Mouse (Mus musculus): ENCODE measurements around the gene Mgat2. TPM values are rescaled to one million over a fixed set of nuclear protein-coding genes. Genes with fewer than 3 reads are reported as not detected.

Mgat2 gene
- polyA plus RNA-seq, 1 experiment = 17.9 TPM

DNA sequence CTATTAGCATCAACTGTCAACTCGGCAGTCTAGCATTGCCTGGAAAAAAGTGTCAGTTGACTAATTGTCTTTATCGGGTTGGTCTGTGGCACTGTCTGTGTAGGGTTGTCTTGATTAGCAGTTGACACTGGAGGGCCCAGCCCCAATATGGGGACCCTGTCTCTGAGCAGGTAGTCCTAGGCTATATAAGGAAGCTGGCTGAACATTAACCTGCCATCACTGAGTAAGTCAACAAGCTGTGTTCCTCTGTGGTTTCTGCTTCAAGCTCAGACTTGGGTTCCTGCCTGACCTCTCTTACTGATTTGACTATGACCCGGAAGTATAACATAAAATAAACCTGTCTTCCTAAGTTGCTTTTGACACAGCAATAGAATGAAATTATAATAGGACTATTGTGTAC, 8.0 kb upstream of the Mgat2 start:
- WGBS = 47% methylated on average over 3 of the region's 3 CpGs
- DNase-seq (ENCODE audit: low read depth, low spot score) = no peak

DNA sequence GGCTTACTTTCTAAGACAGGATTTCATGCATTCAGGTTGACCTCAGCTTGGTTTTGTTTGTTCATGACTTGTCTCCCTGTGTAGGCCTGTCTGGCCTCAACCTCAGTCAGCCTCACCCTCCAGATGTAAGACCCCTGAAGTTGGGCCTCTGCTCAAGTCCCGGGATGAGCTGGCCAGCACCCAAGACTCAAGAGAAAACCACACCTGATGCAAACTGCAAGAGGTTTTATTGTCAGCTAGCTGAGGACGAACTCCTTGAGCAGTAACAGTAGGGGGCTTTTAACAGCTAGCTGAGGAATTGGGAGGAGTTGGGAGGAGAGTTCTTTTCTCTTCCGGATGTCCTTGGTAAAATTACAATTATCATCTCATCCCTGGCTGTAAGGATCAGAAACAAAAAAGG, 6.4 kb upstream of the Mgat2 start:
- WGBS = 82% methylated on average over 3 of the region's 3 CpGs

DNA sequence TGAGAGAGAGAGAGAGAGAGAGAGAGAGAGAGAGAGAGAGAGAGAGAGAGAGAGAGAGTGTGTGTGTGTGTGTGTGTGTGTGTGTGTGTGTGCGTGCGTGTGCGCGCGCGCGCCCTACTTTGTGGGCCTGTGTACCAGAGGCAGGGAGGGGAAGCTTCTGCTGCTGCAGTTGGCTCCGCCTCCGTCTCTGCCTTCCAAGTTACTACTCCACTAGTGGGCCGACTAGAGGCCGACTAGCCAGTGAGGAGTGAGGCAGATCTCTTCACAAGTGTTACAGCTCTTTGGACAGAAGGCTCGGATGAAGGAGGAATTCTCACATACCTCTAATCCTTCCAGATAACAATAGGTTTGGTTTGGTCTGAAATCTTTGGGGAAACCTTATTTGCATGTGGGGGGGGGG, 4.6 kb upstream of the Mgat2 start:
- DNase-seq (ENCODE audit: low read depth, low spot score) = no peak
- WGBS = 80% methylated on average over 12 of the region's 12 CpGs

More for the DNA sequence above, 6.4 kb upstream of the Mgat2 start:
- DNase-seq (ENCODE audit: low read depth, low spot score) = no peak

DNA sequence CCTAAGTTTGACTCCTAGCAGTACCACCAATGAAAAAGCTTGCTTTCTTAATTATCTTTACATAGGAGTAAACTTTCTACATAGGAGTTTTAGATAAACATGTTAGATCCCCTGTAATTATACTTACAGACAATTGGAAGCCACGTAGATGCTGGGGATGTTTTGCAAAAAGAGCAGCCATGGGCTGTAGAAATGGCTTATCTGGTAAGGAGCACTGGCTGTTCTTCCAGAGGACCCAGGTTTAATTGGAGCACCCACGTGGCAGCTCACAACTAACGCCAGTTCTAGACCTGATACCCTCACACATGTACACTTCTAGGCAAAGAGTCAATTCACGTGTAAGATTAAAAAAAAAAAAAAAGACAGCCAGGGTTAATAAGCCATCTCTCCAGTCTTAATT, 2.2 kb upstream of the Mgat2 start:
- DNase-seq (ENCODE audit: low read depth, low spot score) = no peak
- 82% methylated on average over 4 of the region's 4 CpGs for WGBS

DNA sequence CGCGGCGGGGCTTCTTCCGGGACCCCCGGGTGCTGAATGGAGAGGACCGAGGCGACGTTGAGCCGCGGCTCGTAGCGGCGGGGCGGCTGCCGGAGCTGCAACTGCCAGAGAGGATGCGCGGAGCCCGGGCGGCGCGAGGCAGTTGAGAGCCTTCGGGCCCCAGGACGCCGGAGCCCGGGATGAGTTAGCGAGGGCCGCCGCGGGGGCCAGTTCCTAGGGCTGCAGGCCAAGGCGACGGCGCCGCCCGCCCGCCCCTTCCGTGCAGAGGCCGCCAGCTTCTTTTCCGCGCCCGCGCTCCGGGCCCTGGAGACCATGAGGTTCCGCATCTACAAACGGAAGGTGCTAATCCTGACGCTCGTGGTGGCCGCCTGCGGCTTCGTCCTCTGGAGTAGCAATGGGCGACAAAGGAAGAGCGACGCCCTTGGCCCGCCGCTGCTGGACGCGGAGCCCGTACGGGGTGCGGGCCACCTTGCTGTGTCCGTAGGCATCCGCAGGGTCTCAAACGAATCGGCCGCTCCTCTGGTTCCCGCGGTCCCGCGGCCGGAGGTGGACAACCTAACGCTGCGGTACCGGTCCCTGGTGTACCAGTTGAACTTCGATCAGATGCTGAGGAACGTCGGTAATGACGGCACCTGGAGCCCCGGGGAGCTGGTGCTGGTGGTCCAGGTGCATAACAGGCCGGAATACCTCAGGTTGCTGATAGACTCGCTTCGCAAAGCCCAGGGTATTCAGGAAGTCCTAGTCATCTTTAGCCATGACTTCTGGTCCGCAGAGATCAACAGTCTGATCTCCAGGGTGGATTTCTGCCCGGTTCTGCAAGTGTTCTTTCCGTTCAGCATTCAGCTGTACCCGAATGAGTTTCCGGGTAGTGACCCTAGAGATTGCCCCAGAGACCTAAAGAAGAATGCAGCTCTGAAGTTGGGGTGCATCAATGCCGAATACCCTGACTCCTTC, 662 bp downstream of the Mgat2 start:
- no peak for DNase-seq (ENCODE audit: low read depth, low spot score)
- WGBS = 1% methylated on average over 82 of the region's 86 CpGs

DNA sequence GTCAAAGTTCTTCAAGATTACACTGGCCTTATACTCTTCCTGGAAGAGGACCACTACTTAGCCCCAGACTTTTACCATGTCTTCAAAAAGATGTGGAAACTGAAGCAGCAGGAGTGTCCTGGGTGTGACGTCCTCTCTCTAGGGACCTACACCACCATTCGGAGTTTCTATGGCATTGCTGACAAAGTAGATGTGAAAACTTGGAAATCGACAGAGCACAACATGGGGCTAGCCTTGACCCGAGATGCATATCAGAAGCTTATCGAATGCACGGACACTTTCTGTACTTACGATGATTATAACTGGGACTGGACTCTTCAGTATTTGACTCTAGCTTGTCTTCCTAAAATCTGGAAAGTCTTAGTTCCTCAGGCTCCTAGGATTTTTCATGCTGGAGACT, 1.4 kb downstream of the Mgat2 start:
- DNase-seq (ENCODE audit: low read depth, low spot score) = no peak
- WGBS = 45% methylated on average over 7 of the region's 7 CpGs

DNA sequence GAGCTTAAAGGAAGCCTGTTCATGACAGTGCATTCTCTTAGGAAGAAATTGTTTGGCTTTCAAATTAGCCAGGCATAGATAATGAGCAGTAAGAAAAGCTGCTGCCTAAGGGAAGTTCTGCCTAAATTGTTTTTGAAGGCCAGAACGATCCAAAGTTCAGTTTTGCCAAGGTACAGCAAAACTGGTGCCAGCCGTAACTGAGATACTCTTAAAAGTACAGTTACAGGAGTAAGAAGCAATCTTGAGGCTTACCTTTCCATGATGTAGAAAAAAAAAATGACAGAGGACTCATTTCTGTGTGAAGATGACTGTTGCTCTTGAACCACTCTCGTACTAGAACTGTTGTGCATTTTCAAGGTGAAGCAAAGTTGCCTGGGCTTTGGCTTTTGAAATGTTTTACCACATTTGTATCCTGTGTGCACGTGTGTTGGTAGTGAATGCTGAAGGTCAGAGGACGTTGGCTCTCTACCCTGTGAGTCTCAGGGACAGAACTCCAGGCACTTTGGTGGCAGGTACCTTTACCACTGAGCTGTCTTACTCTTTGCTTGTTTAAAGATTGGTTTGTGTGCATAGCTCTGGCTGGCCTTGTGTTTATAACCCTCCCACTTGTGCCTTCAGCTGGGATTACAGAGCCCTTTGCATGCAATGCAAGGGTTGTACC, 3.0 kb downstream of the Mgat2 start:
- 26% methylated on average over 5 of the region's 5 CpGs for WGBS
- DNase-seq (ENCODE audit: low read depth, low spot score) = no peak

DNA sequence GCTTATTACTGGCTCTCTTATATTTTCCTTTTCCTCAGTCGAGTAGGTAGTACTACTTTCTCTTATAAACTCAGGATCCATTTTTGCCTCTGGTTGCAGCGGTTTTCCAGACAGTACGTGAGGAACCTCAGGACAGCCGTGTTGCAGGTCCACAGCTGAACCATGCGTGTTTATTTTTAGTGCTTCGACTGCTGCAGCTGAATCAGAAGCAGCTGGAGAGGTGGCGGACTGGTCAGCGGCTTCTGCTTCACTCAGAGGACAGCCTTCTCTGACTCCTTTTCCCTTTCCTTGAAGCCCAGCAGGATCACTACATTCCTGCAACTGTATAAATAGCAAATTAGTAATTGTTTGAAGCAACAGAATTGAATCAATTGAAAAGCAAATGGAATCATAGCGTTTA, 6.1 kb downstream of the Mgat2 start:
- no peak for DNase-seq (ENCODE audit: low read depth, low spot score)
- WGBS = 82% methylated on average over 9 of the region's 9 CpGs

DNA sequence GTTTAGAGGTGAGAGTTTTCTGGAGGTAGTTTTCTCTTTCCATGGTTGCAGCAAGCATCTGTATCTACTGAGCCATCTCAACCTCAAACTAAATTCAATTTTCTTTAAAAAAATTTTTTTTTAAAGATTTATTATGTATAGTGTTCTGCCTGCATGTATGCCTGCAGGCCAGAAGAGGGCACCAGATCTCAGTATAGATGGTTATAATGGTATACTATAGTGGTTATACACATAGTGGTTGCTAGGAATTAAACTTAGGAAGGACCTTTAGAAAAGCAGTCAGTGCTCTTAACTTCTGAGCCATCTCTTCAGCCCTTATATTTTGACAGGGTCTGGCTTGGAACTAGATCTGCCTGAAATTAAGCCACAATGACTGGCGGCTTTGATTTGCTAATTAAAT, 6.6 kb downstream of the Mgat2 start:
- WGBS = 97% methylated on average over 1 of the region's 1 CpGs
- no peak for DNase-seq (ENCODE audit: low read depth, low spot score)

DNA sequence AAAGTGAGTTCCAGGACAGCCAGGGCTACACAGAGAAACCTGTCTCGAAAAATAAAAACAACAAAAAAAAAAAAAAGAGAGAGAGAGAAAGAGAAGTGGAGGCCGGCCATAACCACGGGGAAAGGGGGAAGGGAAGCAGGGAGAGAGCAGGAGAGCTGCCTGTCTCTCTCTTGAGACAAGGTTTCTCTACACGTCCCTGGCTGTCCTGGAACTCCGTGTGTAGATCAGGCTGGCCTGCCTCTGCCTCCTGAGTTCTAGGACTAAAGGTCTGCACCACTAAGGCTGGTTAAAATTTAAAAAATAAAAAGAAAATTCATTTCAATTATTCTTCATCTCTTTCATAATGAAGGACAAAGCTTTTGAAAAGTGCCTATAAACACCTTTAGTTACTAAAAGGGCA, 7.4 kb downstream of the Mgat2 start:
- WGBS = 92% methylated on average over 5 of the region's 5 CpGs
- DNase-seq (ENCODE audit: low read depth, low spot score) = no peak

DNA sequence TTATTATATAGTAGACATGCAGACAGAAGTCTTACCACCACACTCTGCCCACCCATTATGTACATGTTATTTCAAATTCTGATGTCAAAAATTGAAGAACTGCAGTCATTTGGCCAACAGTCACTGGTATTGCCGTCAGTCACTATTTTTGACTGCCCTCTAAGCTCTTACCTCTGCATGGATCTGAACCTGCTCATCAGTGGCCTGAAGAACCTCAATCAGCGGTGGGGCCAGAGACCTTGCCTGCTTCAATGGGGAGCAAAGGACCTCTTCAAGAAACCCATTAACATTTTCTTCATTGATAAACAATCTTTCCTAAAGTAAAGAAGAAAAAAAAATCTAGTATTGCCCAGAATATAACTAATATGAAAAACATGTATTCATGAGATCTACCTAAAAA, 8.7 kb downstream of the Mgat2 start:
- 86% methylated on average over 2 of the region's 2 CpGs for WGBS
- no peak for DNase-seq (ENCODE audit: low read depth, low spot score)

DNA sequence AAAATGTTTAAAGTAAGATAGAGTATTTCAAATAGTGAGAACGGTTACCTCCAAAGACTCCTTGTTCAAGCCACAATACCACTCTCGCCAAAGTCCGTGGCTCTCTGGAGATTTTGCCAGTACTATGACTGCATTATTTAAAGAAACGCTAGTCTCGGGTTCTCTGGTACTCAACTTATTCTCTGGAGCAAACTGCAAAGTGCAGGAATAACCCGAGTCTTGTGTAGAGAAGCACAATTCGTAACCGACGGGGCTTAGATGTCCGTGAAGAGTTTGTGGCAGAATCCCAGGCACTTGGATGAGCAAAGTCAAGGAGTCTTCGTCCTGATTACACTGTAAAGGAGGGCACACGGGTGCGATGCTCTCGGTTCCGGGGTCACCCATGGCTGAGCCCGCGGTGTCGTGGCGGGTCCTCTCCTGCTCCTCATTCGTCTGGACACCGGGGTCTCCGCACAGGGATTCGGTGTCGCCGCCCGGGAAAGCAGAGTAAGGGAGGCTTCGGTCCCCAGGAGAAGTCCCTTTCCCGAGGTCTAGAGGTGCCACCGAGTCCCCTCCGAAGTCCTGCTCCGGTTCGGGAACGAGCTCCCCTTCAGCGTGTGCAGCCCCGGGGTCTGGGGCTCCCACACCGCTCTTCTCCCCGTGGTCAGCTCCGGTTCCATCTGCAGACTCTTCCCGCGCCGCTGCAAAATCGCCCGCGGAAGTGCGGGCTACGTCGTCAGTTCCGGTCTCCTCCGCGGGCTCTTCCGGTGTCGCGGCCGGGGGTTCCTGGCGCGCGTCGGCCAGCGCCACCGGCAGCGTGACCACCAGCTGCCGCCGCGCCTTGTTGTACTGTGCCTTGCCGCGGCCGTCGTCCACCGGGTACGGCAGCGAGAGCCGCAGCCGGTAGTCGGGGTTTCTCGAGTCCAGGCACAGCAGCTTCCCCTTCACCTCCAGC, 12.8 kb downstream of the Mgat2 start, which contains the start of gene Gm49383:
Gene Gm49383 (minus strand): TSS at position 661 of the 934 bp plus-strand sequence.
- under 1% methylated on average over 75 of the region's 75 CpGs for WGBS
- no peak for DNase-seq (ENCODE audit: low read depth, low spot score)

DNA sequence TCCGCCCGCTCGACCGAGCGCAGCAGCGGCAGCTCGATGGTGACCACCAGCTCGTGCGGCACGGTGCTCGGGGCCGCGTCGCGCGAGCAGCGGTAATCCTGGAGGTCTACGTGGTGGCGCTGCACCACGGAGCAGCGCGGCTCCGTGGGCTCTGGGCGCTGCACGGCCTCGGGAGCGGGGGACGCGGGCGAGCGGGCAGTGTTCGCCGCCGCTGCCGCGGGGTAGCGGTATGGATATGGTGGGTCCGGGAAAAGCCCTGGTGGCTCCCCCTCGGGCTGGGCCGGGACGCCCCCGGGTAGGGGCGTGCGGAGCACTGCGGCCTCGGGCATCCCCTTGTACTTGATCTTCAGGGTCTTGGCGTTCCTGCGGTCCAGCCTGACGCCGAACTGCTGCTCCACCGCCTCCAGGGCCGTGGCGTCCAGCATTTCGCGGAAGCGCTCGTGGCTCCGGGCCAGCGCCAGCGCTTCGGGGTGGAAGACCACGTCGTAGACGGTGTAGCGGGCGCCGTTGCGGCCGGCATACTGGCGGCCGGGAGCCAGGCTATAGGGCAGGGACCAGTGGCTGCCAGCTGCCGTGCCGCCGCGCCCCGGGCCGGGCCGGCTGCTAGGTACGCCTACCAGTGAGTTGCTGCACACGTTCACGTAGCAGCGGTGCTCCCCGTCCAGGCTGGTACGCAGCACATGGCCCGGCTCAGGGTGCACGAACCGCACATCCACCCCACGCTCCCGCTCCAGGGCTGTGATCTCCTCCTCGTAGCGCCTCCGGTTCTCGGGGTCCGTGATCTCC, 13.6 kb downstream of the Mgat2 start:
- DNase-seq (ENCODE audit: low read depth, low spot score) = no peak
- WGBS = under 1% methylated on average over 94 of the region's 94 CpGs

DNA sequence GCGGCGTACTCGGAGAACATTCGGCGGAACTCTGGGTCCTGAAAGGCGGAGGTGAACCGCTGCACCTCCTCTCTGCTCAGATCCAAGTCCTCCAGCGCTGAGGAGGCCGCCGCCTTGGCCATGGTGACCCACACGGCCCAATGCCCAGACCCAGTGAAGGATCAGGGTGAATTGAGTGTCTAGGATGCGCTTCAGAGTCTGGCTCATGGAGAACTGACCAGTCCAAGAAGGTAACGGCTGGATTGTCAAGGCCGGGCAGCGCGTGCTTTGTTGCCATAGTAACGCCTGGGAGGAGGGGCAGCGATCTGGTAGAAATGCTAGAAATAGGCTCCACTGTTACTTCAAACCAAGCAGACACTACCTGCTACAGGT, 14.2 kb downstream of the Mgat2 start, which contains the start of gene Dnaaf2:
Gene Dnaaf2 (minus strand): TSS at position 266 of the 372 bp plus-strand sequence.
- DNase-seq (ENCODE audit: low read depth, low spot score) = no peak
- WGBS = under 1% methylated on average over 18 of the region's 18 CpGs

DNA sequence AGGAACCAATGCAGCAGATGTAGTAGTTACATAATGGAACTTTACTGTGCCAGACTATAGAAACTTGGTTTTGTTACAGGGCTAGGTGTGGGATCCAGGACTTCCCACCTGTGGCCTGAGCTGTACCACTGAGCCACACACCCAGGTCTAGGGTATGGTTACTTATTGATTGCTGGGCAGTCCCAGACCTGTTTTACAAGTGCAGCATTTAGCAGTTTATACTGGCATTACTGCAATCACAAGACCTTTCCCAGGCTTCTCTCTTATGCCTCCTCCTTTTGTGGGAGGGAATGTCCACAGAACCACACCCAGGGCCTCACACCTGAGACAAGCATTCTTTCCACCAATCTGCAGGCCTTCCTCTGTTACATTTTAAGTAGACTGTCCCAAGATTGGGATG, 15.0 kb downstream of the Mgat2 start:
- peak; percentile 58 for DNase-seq (ENCODE audit: low read depth, low spot score)

DNA sequence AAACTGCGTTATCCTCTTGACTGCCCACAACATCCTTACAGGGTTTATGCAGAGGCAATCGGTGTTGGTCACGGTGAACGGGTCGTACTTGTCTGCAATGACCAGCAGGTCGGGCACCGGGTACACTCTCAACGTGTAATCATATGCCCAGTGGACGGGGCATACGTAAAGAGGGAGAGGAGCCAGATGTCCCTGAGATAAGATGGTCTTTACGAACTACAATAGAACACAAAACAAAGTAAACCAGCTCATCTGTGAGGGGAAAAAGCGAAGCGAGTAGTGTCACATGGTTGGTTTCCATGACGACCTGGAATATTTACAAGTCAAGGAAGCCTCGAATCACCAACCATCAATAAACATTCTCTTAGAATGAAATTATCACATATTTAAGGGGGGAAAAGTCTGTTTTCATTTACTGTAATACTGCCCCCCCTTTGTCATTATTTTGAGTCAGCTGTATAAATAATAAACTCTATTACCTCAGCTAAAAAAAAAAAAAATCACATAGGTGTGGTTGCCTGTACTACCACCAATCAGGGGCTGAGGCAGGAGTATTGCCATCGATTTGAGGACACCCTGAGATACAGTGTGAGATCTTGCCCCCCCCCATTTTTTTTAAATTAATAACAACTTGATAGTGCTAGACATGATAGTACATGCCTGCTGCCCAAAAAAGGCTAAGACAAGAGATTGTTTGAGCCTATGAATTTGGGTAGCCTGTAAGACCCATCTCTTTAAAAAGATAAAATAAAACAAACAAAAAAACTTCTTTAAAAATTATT, 20.3 kb downstream of the Mgat2 start, which contains the start of gene Gm49384:
Gene Gm49384 (minus strand): TSS at position 216 of the 782 bp plus-strand sequence.
- DNase-seq (ENCODE audit: low read depth, low spot score) = no peak
- WGBS = 80% methylated on average over 16 of the region's 16 CpGs

DNA sequence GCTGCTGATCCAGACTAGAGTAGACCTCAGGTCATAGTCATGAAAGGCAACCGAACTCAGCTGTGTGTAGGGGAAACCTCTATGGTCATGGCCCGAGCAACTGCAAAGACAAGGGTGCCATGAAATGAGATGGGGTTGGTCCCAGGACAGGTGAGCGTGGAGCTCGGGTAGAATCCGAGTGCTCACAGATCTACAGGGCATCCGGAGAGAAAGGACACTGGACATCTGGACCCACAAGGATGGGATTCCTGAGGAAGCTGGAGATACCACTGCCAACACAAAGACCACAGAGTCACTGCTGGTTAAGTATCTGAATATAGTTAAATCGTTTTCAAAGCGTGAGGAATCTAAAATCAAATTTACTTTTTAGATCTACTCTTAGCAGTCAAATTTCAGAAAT, 23.4 kb downstream of the Mgat2 start:
- DNase-seq (ENCODE audit: low read depth, low spot score) = no peak
- WGBS = 94% methylated on average over 8 of the region's 8 CpGs

DNA sequence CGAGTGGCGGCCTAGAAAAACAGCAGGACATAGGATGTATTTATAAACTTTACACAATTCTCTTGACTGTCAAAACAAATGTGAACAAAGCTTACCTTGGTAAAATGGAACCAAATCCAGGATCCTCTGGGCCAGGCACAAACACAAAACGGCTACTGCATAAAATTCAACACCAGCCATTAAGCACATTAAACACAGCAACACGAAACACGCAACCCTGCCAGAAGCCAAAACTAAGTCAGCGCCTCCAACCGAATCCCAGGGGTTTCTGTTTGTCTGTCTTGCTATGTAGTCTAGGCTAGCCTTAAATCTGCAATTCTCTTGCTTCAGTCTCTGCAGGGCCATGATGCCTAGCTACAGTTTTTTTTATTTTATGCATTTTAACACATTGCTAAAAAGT, 24.0 kb downstream of the Mgat2 start:
- WGBS = 94% methylated on average over 7 of the region's 7 CpGs
- DNase-seq (ENCODE audit: low read depth, low spot score) = no peak
